Mouse (Mus musculus) kidney, postnatal 0 days (tissue): ENCODE measurements around the gene Fancf. TPM values are rescaled to one million over a fixed set of nuclear protein-coding genes. Genes with fewer than 3 reads are reported as not detected.

Source experiments
- ATAC-seq: fragments of 200-750 bp; cut with Nextera tagmentation; replicated peaks from 2 replicates; pipeline ENCODE4 v1.8.0; 2017; ENCODE audit warnings: low read depth, moderate number of reproducible peaks, moderate TSS enrichment, moderate library complexity; ENCODE audit not compliant: low FRiP score
- DNase-seq: peaks from one replicate; pipeline ENCODE4 v3.0.0-alpha.2; 2016; ENCODE audit warnings: low spot score
- H3K27ac ChIP-seq: fragments of 300-500 bp; sonication (generic); 2 replicates; pipeline ENCODE4 v1.5.1; 2014; ENCODE audit warnings: mild to moderate bottlenecking
- H3K27me3 ChIP-seq: fragments of 300-500 bp; sonication (generic); 2 replicates; pipeline ENCODE4 v1.6.1; 2014; ENCODE audit warnings: low read length, mixed read lengths; ENCODE audit not compliant: insufficient read depth
- H3K36me3 ChIP-seq: fragments of 300-500 bp; sonication (generic); 2 replicates; pipeline ENCODE4 v1.6.1; 2014; ENCODE audit warnings: low read length, mixed read lengths; ENCODE audit not compliant: insufficient read depth
- H3K4me1 ChIP-seq: fragments of 300-500 bp; sonication (generic); replicated peaks from 2 replicates; pipeline ENCODE4 v1.6.1; 2014; ENCODE audit warnings: antibody characterized with exemption, low read length, mixed read lengths; ENCODE audit not compliant: insufficient read depth
- H3K4me2 ChIP-seq: fragments of 300-500 bp; sonication (generic); 2 replicates; pipeline ENCODE4 v1.6.1; 2014; ENCODE audit warnings: mild to moderate bottlenecking, low read length, moderate library complexity, mixed read lengths
- H3K4me3 ChIP-seq: fragments of 300-500 bp; sonication (generic); replicated peaks from 2 replicates; pipeline ENCODE4 v1.5.1; 2014; ENCODE audit warnings: low read depth, low read length
- H3K9ac ChIP-seq: fragments of 300-500 bp; sonication (generic); 2 replicates; pipeline ENCODE4 v1.6.1; 2014; ENCODE audit warnings: low read depth, low read length
- H3K9me3 ChIP-seq: fragments of 300-500 bp; sonication (generic); replicated peaks from 2 replicates; pipeline ENCODE4 v1.6.1; 2016; ENCODE audit warnings: low read length, inconsistent platforms, mixed read lengths
- CTCF ChIP-seq: IDR thresholded peaks from 2 replicates; pipeline ENCODE4 v1.5.1; 2016; ENCODE audit warnings: antibody characterized with exemption, low read depth, mild to moderate bottlenecking, moderate library complexity
- WGBS: fragments of 180-500 bp; shearing (Covaris S2); extraction: QIAGEN DNeasy Blood & Tissue Kit; methylation state at CpG from one replicate; pipeline ENCODE4 v1.1.7; 2014; 5-methylcytosine and 5-hydroxymethylcytosine counted together
- polyA plus RNA-seq: library from polyadenylated mRNA; unstranded; fragments of >200 nt; fragmentation: Nextera tagmentation; extraction: Ambion mirVana; gene quantifications from 2 replicates; pipeline ENCODE4 v1.2.1, GENCODE M21; 2015

Gene Fancf
- polyA plus RNA-seq, 1 experiment from 2014 or later = 12.5 TPM

- no peaks in the 10 kb centered on the region for H3K9me3 ChIP-seq
- ATAC-seq = no peak
- no peak overlapping the region for H3K9ac ChIP-seq
- H3K36me3 ChIP-seq = no peaks in the 10 kb centered on the region
- no peak overlapping the region; the same call in 1 of the 2 replicates for H3K4me2 ChIP-seq
- H3K27me3 ChIP-seq = no peaks in the 10 kb centered on the region
- H3K4me3 ChIP-seq = no peak overlapping the region
- WGBS = 81% methylated on average over 7 of the region's 7 CpGs
- no peak for DNase-seq
- peaks cover 4% of the 10 kb centered on the region; the same call in 1 of the 2 replicates for H3K4me1 ChIP-seq
- no peak for TF ChIP-seq CTCF
- H3K27ac ChIP-seq = no peak overlapping the region
Observed at GRCm38 (mm10) chr7:51889601-51890000, 27.5 kb upstream of the Fancf start.

- 33% methylated on average over 11 of the region's 11 CpGs for WGBS
- Histone ChIP-seq H3K9me3 (no peaks in the 10 kb centered on the region), H3K27ac (peak overlapping the region; percentile 72), H3K27me3 (no peaks in the 10 kb centered on the region), H3K9ac (no peak overlapping the region), H3K4me3 (peak overlapping the region; percentile 4; the same call in 1 of the 2 replicates), H3K4me1 (peaks cover 4% of the 10 kb centered on the region; the same call in 1 of the 2 replicates), H3K4me2 (peak overlapping the region; percentile 24; the same call in 1 of the 2 replicates), H3K36me3 (no peaks in the 10 kb centered on the region)
- peak; percentile 84 for ATAC-seq
- no peak for TF ChIP-seq CTCF
- peak; percentile 35 for DNase-seq
Observed at GRCm38 (mm10) chr7:51887678-51888567, 25.9 kb upstream of the Fancf start.

DNA sequence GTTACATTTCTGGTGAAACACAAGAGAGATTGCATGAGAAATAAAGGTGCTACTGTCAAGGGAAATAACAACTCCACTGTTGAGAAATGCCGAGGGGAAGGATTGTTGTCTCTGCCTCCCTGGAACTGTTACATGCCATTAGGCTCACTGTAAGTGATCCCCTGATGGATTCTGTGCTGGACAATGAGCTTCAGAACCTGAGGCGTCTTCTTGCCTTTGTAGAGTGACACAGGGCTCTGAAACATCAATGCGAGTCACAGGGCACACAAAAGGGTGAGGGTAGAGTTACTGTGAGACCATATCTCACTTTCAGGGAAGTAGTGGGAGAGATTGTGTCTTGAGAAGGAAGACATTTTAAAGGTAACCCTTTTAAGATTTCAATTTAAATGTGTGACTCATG lies 23.3 kb upstream of the Fancf start:
- no peak overlapping the region for H3K9ac ChIP-seq
- WGBS = 40% methylated on average over 3 of the region's 3 CpGs
- peak; percentile 48 for DNase-seq
- TF ChIP-seq CTCF = no peak
- ATAC-seq = peak; percentile 31; the same call in 1 of the 2 replicates
- peaks cover 4% of the 10 kb centered on the region; the same call in 1 of the 2 replicates for H3K4me1 ChIP-seq
- H3K36me3 ChIP-seq = no peaks in the 10 kb centered on the region
- H3K9me3 ChIP-seq = no peaks in the 10 kb centered on the region
- H3K27me3 ChIP-seq = no peaks in the 10 kb centered on the region
- no peak overlapping the region for H3K27ac ChIP-seq
- H3K4me2 ChIP-seq = no peak overlapping the region
- no peak overlapping the region for H3K4me3 ChIP-seq

GRCm38 (mm10) chr7:51880121-51880520 lies 18.1 kb upstream of the Fancf start:
- no peak overlapping the region for H3K4me2 ChIP-seq
- no peak for ATAC-seq
- H3K36me3 ChIP-seq = no peaks in the 10 kb centered on the region
- no peak overlapping the region for H3K4me3 ChIP-seq
- H3K4me1 ChIP-seq = 0 out of 2 replicates have a peak, but pooled peaks cover 2% of the 10 kb centered on the region
- WGBS = 58% methylated on average over 4 of the region's 4 CpGs
- H3K27ac ChIP-seq = no peak overlapping the region
- no peak for DNase-seq
- H3K9ac ChIP-seq = no peak overlapping the region
- no peak for TF ChIP-seq CTCF
- no peaks in the 10 kb centered on the region for H3K9me3 ChIP-seq
- H3K27me3 ChIP-seq = no peaks in the 10 kb centered on the region

- peak overlapping the region; percentile 42 for H3K4me3 ChIP-seq
- H3K9ac ChIP-seq = peak overlapping the region; percentile 63
- TF ChIP-seq CTCF = no peak
- DNase-seq (peak; percentile 70), ATAC-seq (peak; percentile 82)
- H3K27me3 ChIP-seq = no peaks in the 10 kb centered on the region
- under 1% methylated on average over 17 of the region's 17 CpGs for WGBS
- H3K27ac ChIP-seq = peak overlapping the region; percentile 76
- H3K4me2 ChIP-seq = peak overlapping the region; percentile 90
- H3K4me1 ChIP-seq = 0 out of 2 replicates have a peak, but pooled peaks cover 2% of the 10 kb centered on the region
- H3K9me3 ChIP-seq = no peaks in the 10 kb centered on the region
- no peaks in the 10 kb centered on the region for H3K36me3 ChIP-seq
Observed at GRCm38 (mm10) chr7:51879136-51879723, 17.2 kb upstream of the Fancf start.

DNA sequence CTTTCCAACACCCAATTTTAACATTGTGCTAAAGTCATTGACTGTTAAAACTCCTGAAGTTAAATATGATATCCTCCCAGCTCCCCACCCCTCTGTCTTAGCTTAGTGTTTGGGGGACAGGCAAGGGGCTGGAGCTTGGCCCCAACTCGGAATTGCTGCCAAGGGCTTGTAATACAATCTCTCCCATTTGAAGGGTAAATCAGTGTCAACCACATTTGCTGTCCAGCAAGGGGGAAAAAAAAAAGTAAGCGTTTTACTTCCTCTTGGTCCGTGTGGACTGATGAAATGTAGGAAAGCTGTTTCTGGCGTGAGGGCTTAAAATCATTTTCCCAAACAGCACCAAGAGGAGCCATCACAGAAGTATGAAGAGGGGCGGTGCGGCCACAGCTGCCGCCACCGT lies 16.7 kb upstream of the Fancf start:
- 0 out of 2 replicates have a peak, but pooled peaks cover 2% of the 10 kb centered on the region for H3K4me1 ChIP-seq
- TF ChIP-seq CTCF = no peak
- no peaks in the 10 kb centered on the region for H3K9me3 ChIP-seq
- H3K36me3 ChIP-seq = no peaks in the 10 kb centered on the region
- WGBS = 2% methylated on average over 8 of the region's 8 CpGs
- H3K4me3 ChIP-seq = peak overlapping the region; percentile 42
- peak overlapping the region; percentile 63 for H3K9ac ChIP-seq
- peak overlapping the region; percentile 76 for H3K27ac ChIP-seq
- peak overlapping the region; percentile 90 for H3K4me2 ChIP-seq
- H3K27me3 ChIP-seq = no peaks in the 10 kb centered on the region
- peak; percentile 43 for ATAC-seq
- peak; percentile 69 for DNase-seq
